Mouse (Mus musculus) urinary bladder, postnatal 36 days (tissue): ENCODE measurements around the gene Ubash3a.
A peak's percentile ranks its signal among the peaks of the same experiment; 100 is the strongest.

ENCODE experiments used
- DNase-seq, 2 experiments: peaks; one replicate each; pipeline ENCODE4 v3.0.0; 2022; ENCODE audit warnings: low spot score in 2 of 2, mixed read lengths in 1 of 2

The Ubash3a gene

GRCm38 (mm10) chr17:31216068-31216955 is 8.6 kb downstream of the Ubash3a start:
- no peak for DNase-seq

- no peak for DNase-seq
Observed at GRCm38 (mm10) chr17:31222810-31223310, 15.2 kb downstream of the Ubash3a start.

GRCm38 (mm10) chr17:31223835-31224234 is 16.2 kb downstream of the Ubash3a start:
- no peak for DNase-seq

GRCm38 (mm10) chr17:31224591-31224990 is 16.9 kb downstream of the Ubash3a start:
- DNase-seq = no peak

- no peak for DNase-seq
Observed at GRCm38 (mm10) chr17:31226368-31226767, 18.7 kb downstream of the Ubash3a start.

- DNase-seq = no peak
Observed at GRCm38 (mm10) chr17:31226931-31227330, 19.3 kb downstream of the Ubash3a start.

GRCm38 (mm10) chr17:31231780-31232179 is 24.1 kb downstream of the Ubash3a start:
- no peak for DNase-seq

- no peak for DNase-seq
Observed at GRCm38 (mm10) chr17:31232251-31233010, 24.8 kb downstream of the Ubash3a start.

- DNase-seq = no peak
Observed at GRCm38 (mm10) chr17:31235915-31236314, 28.2 kb downstream of the Ubash3a start.

- no peak for DNase-seq
Observed at GRCm38 (mm10) chr17:31238234-31239020, 30.8 kb downstream of the Ubash3a start.

- no peak for DNase-seq
Observed at GRCm38 (mm10) chr17:31241156-31241555, 33.5 kb downstream of the Ubash3a start.

- DNase-seq = no peak
Observed at GRCm38 (mm10) chr17:31242764-31243163, 35.1 kb downstream of the Ubash3a start.

GRCm38 (mm10) chr17:31245321-31245720 is 37.6 kb downstream of the Ubash3a start:
- no peak for DNase-seq

- no peak for DNase-seq
Observed at GRCm38 (mm10) chr17:31247144-31247543, 39.5 kb downstream of the Ubash3a start.

GRCm38 (mm10) chr17:31253951-31254350 is 46.3 kb downstream of the Ubash3a start:
- DNase-seq = no peak

- DNase-seq = peak; percentile 83 to 84
Observed at GRCm38 (mm10) chr17:31254463-31254931, 46.8 kb downstream of the Ubash3a start.

GRCm38 (mm10) chr17:31257149-31257548 is 49.5 kb downstream of the Ubash3a start:
- DNase-seq = no peak

GRCm38 (mm10) chr17:31257898-31258297 is 50.2 kb downstream of the Ubash3a start:
- no peak for DNase-seq

GRCm38 (mm10) chr17:31258310-31258865 is 50.7 kb downstream of the Ubash3a start:
- DNase-seq = no peak

- no peak for DNase-seq
Observed at GRCm38 (mm10) chr17:31259145-31259544, 51.5 kb downstream of the Ubash3a start.

GRCm38 (mm10) chr17:31259825-31260224 is 52.2 kb downstream of the Ubash3a start:
- no peak for DNase-seq
